Mouse (Mus musculus): ENCODE measurements around the gene Cfap61. TPM values are rescaled to one million over a fixed set of nuclear protein-coding genes. Genes with fewer than 3 reads are reported as not detected.
A peak's percentile ranks its signal among the peaks of the same experiment; 100 is the strongest.

Cfap61 gene
- total RNA-seq, 2 experiments from 2014 or later: 3.8 to 3.9 TPM

DNA sequence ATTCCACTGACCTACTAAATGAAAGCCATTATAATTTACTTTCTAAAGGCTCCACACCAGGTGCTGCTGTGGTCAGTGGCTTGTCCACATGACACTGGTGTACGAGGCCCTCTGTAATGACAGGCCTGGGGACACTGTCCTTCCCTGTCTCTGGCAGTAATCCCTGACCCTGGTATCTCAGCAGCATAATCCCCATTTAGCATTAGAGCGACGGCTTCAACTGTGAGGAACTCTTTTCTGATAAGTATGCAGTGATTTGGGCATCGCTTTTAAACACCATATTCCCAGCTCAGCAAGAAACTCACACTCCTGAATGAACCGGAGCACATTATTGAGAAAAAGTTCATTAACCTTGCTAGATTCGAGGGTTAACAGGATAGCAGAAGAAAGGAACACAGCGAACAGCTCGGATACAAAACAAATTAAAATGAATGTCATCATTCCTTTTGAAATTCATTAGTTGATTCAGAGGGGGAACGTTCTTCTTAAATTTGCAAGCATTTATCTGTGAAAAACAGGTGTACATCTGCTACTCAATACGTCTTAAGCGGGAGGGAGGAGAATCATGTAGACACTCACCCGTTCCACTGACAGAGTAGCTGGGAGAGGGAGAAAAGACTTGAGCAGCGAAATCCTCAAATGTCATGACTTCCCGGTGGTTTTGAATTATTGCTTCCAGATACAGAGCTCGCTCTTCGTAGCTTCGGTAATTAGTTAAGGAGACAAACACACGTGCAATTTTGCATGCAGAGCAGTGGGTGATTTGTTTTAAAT lies 325.4 kb downstream of the Cfap61 start:
- no peak for DNase-seq (ENCODE audit: extremely low spot score in 1 of 2, low spot score in 2 of 2)

GRCm38 (mm10) chr2:146261146-146261545 lies 326.6 kb downstream of the Cfap61 start:
- intact Hi-C loops (cut with DNase I): no loop called here

More for the DNA sequence above, 325.4 kb downstream of the Cfap61 start:
- intact Hi-C loops (cut with DNase I): no loop called here

GRCm38 (mm10) chr2:146262215-146262614 lies 327.6 kb downstream of the Cfap61 start:
- peak in 1 of 2 experiments; percentile 14 for DNase-seq (ENCODE audit: extremely low spot score in 1 of 2, low spot score in 2 of 2)
- intact Hi-C loops (cut with DNase I): no loop called here

More at GRCm38 (mm10) chr2:146261146-146261545, 326.6 kb downstream of the Cfap61 start:
- DNase-seq (ENCODE audit: extremely low spot score in 1 of 2, low spot score in 2 of 2): no peak

DNA sequence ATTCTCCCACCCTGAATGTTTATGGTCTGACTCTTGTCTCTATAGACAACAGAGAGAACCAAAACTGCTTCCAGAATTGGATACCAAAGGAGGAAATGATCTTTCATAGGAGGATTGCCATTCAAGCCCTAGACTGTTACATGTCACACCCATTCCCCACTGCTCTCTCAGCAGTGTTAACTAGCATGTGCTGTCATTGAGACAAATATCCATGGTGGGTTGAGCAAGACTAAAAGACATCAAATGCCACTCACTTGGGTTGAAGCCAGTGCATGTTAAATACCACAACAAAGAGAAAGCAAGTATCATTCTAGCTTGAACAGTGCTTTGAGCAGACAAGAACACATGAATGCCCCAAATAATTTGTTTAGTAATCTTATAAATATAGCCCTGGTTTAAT lies 328.4 kb downstream of the Cfap61 start:
- intact Hi-C loops (cut with DNase I): no loop called here
- DNase-seq (ENCODE audit: extremely low spot score in 1 of 2, low spot score in 2 of 2): no peak

Other genes with a start within 250 kb of the Cfap61 start
- 10 to 100 TPM; 77.9 to 81.4 TPM for gene Naa20, start 32.7 kb upstream of the Cfap61 start, total RNA-seq (2021)
- 10 to 100 TPM; 15.9 to 19.2 TPM for gene Crnkl1, start 230 bp downstream of the Cfap61 start, total RNA-seq (2021)